Mouse (Mus musculus): ENCODE results near the gene Rad51ap2.

DNA sequence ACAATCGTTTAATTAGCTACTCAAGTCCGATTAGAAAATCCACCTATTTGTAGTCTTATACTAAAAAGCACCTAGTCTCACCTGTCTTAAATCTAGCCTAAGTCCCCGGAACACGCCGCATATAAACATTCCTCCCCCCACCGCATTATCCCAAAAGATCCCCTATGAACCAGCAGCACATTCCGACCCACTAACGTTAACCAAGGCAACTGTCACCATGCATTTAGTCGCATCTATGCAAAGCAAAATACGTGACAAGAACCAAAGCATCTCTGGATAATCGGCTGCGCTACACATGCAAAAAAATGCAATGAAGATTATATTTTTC, 19.9 kb upstream of the Rad51ap2 start:
- TF ChIP-seq CTCF (IDR thresholded peaks at IDR 0.05; ENCODE audit: low read depth, low read length) (no peak), POLR2A (IDR thresholded peaks at IDR 0.05; ENCODE audit: borderline replicate concordance, low read depth, low read length) (no peak)

All from bone marrow macrophage, adult 2 months (primary cell).